9 mouse cellular contexts compared by ENCODE assay signal in genomic region chr1:91180174-91180565, GRCm38 (mm10). TPM values are rescaled to one million over a fixed set of nuclear protein-coding genes. Genes with fewer than 3 reads are reported as not detected.
DNase-seq lines count a peak whose midpoint lies in the region; ATAC-seq and TF ChIP-seq lines count a peak whose summit lies in the region.
"Had no signal": no experiment of that assay in that cellular context is flagged by ENCODE, and none has a peak within 500 bp of the region (broad histone marks: within the 10 kb centered on the region; RNA-seq: fewer than 3 reads in every experiment).

No protein-coding gene starts in this region.

- no peak overlapping the region for H3K27ac ChIP-seq in kidney, adult 2 months (ENCODE audit: insufficient read depth, low read depth, low read length)
- peak overlapping the region; percentile 74 for H3K27ac ChIP-seq in cortical plate, adult 2 months (ENCODE audit: insufficient read depth, low read length)
- no peak overlapping the region for H3K27ac ChIP-seq in hindbrain, embryonic 13.5 days
- no peak overlapping the region for H3K27ac ChIP-seq in midbrain, embryonic 12.5 days (replicated peaks)

- H3K4me2 ChIP-seq in hindbrain, embryonic 13.5 days: peak overlapping the region; percentile 72
- peak overlapping the region; percentile 63 for H3K4me2 ChIP-seq in midbrain, embryonic 12.5 days (replicated peaks)

- no peak for TF ChIP-seq CTCF in kidney, adult 2 months (conservative IDR thresholded peaks at IDR 0.05; ENCODE audit: insufficient read depth, insufficient read length, low read depth, low read length)
- TF ChIP-seq CTCF in cortical plate, adult 2 months (IDR thresholded peaks at IDR 0.05; ENCODE audit: extremely low read depth, insufficient read depth, low read length): no peak

- WGBS in kidney, adult 2 months: 14% methylated on average over 13 of the region's 14 CpGs
- WGBS in hindbrain, embryonic 13.5 days: 8% methylated on average over 14 of the region's 14 CpGs
- 10% methylated on average over 14 of the region's 14 CpGs for WGBS in midbrain, embryonic 12.5 days

- no peaks in the 10 kb centered on the region for H3K9me3 ChIP-seq in hindbrain, embryonic 13.5 days
- H3K9me3 ChIP-seq in midbrain, embryonic 12.5 days: no peaks in the 10 kb centered on the region

- no peak for ATAC-seq in hindbrain, embryonic 13.5 days (ENCODE audit: low FRiP score)
- no peak for ATAC-seq in midbrain, embryonic 12.5 days (ENCODE audit: low FRiP score, low read depth)

- peak overlapping the region; percentile 71 for H3K9ac ChIP-seq in hindbrain, embryonic 13.5 days
- peak overlapping the region; percentile 48; the same call in 1 of the 2 replicates for H3K9ac ChIP-seq in midbrain, embryonic 12.5 days (replicated peaks)

- H3K27me3 ChIP-seq in kidney, adult 2 months (replicated peaks; ENCODE audit: control insufficient read depth, insufficient read depth, low read length): no peaks in the 10 kb centered on the region
- peaks cover 38% of the 10 kb centered on the region for H3K27me3 ChIP-seq in hindbrain, embryonic 13.5 days
- H3K27me3 ChIP-seq in midbrain, embryonic 12.5 days: peaks cover 37% of the 10 kb centered on the region

- no peak for DNase-seq in kidney, adult 2 months
- no peak for DNase-seq in kidney, postnatal 25 days
- DNase-seq in frontal cortex, postnatal 36 days (ENCODE audit: low spot score in 2 of 2): no peak
- no peak for DNase-seq in adrenal gland, adult 8-10 months
- no peak for DNase-seq in thymus, postnatal 10 days (ENCODE audit: low spot score in 2 of 2)

- H3K4me3 ChIP-seq in kidney, adult 2 months (ENCODE audit: insufficient read depth, low read depth, low read length): peak overlapping the region; percentile 10; the same call in 1 of the 2 replicates
- H3K4me3 ChIP-seq in cortical plate, adult 2 months (ENCODE audit: insufficient read depth, low read length): peak overlapping the region; percentile 82
- H3K4me3 ChIP-seq in hindbrain, embryonic 13.5 days: peak overlapping the region; percentile 41
- peak overlapping the region; percentile 37 for H3K4me3 ChIP-seq in midbrain, embryonic 12.5 days

- no peaks in the 10 kb centered on the region for H3K36me3 ChIP-seq in kidney, adult 2 months (ENCODE audit: control insufficient read depth, insufficient read depth, low read length)
- no peaks in the 10 kb centered on the region for H3K36me3 ChIP-seq in hindbrain, embryonic 13.5 days
- H3K36me3 ChIP-seq in midbrain, embryonic 12.5 days: no peaks in the 10 kb centered on the region
- H3K36me3 ChIP-seq: G1E had no signal

- TF ChIP-seq POLR2A in kidney, adult 2 months (IDR thresholded peaks at IDR 0.05; ENCODE audit: low read depth, low read length): no peak
- no peak for TF ChIP-seq POLR2A in cortical plate, adult 2 months (IDR thresholded peaks at IDR 0.05; ENCODE audit: extremely low read depth, insufficient read depth, low read length)

- H3K4me1 ChIP-seq in kidney, adult 2 months (ENCODE audit: control insufficient read depth, insufficient read depth, low read length): no peaks in the 10 kb centered on the region
- peaks cover 6% of the 10 kb centered on the region; the same call in 1 of the 2 replicates for H3K4me1 ChIP-seq in cortical plate, adult 2 months (ENCODE audit: control insufficient read depth, insufficient read depth, low read length)
- peaks cover 25% of the 10 kb centered on the region for H3K4me1 ChIP-seq in hindbrain, embryonic 13.5 days (replicated peaks)
- H3K4me1 ChIP-seq in midbrain, embryonic 12.5 days: peaks cover 12% of the 10 kb centered on the region

RNA-seq across cellular contexts. Expression of gene Ramp1, which starts 0.5 kb away (rescaled TPM):
- polyA plus RNA-seq in kidney, adult 2 months (2012; rRNA removed): 1.9 and 2.6 TPM in 2 replicates
- 76.5 and 76.6 TPM in 2 replicates for polyA plus RNA-seq in cortical plate, adult 2 months (2012; rRNA removed)
- 3.2 and 3.3 TPM in 2 replicates for polyA plus RNA-seq in hindbrain, embryonic 13.5 days (2015; fragmentation: Nextera tagmentation; extraction: Ambion mirVana)
- 0.31 and 0.80 TPM in 2 replicates for polyA plus RNA-seq in midbrain, embryonic 12.5 days (2016; fragmentation: Nextera tagmentation; extraction: Ambion mirVana)
- total RNA-seq in adrenal gland, adult 8-10 months (2022): 10 to 100 TPM in 2 of 4 experiments, 1 to 10 TPM in 2; 7.6 to 11.6 (median 10.0) TPM

RNA-seq across cellular contexts. Expression of gene Rbm44, which starts 35.3 kb away (rescaled TPM):
- 0.01 TPM in 1 of 2 replicates, not detected in the other for polyA plus RNA-seq in kidney, adult 2 months (2012; rRNA removed)
- polyA plus RNA-seq in cortical plate, adult 2 months (2012; rRNA removed): 0.04 TPM in 1 of 2 replicates, not detected in the other
- 0.16 and 0.23 TPM in 2 replicates for polyA plus RNA-seq in hindbrain, embryonic 13.5 days (2015; fragmentation: Nextera tagmentation; extraction: Ambion mirVana)
- polyA plus RNA-seq in midbrain, embryonic 12.5 days (2016; fragmentation: Nextera tagmentation; extraction: Ambion mirVana): 0.26 and 0.84 TPM in 2 replicates
- not detected for total RNA-seq in adrenal gland, adult 8-10 months (2022)
- polyA plus RNA-seq: G1E had no signal

Comparison
In these comparisons a context has a peak if more than half of its experiments do, and no peak if none do; other contexts are left out.
1. H3K4me3 ChIP-seq: peak in every context shown above with its lines; median percentile 82 in cortical plate, adult 2 months; 41 in hindbrain, embryonic 13.5 days; 37 in midbrain, embryonic 12.5 days; 10 in kidney, adult 2 months.
2. RNA of gene Ramp1, which starts 0.5 kb away (polyA plus RNA-seq): 76.5 to 76.6 TPM in cortical plate, adult 2 months; 3.2 to 3.3 TPM in hindbrain, embryonic 13.5 days, 1.9 to 2.6 TPM in kidney, adult 2 months and 0.31 to 0.80 TPM in midbrain, embryonic 12.5 days; every median in the first group is over 10 times any median in the second.